Mouse (Mus musculus) spleen, adult 2 months (tissue): ENCODE data around the gene Fignl2. TPM values are rescaled to one million over a fixed set of nuclear protein-coding genes. Genes with fewer than 3 reads are reported as not detected.

Experiments
- DNase-seq, 2 experiments: peaks; one replicate each; pipeline versions ENCODE4 v3.0.0 to v3.0.0-alpha.2; 2012 to 2021; ENCODE audit warnings: low spot score in 2 of 2, low read depth in 1 of 2
- H3K27ac ChIP-seq: fragments of 200-500 bp; 2 replicates; pipeline ENCODE4 v1.5.1; 2012; ENCODE audit warnings: low read length, inconsistent platforms; ENCODE audit not compliant: insufficient read depth
- H3K27me3 ChIP-seq: fragments of 200-500 bp; 2 replicates; pipeline ENCODE4 v1.6.1; 2012; ENCODE audit warnings: mild to moderate bottlenecking, moderate library complexity, low read length, inconsistent platforms; ENCODE audit not compliant: control insufficient read depth, insufficient read depth
- H3K36me3 ChIP-seq: fragments of 200-500 bp; 2 replicates; pipeline ENCODE4 v1.6.1; 2012; ENCODE audit warnings: mild to moderate bottlenecking, low read length, inconsistent platforms; ENCODE audit not compliant: control insufficient read depth, insufficient read depth
- H3K4me1 ChIP-seq: fragments of 200-500 bp; 2 replicates; pipeline ENCODE4 v1.6.1; 2011; ENCODE audit warnings: inconsistent platforms; ENCODE audit not compliant: control insufficient read depth, insufficient read depth, insufficient read length
- H3K4me3 ChIP-seq: fragments of 200-500 bp; 2 replicates; pipeline ENCODE4 v1.5.1; 2011; ENCODE audit warnings: mild to moderate bottlenecking, inconsistent platforms; ENCODE audit not compliant: insufficient read depth, insufficient read length; ENCODE audit errors: extremely low read depth
- CTCF ChIP-seq: fragments of 200-500 bp; IDR thresholded peaks from 2 replicates; pipeline ENCODE4 v1.5.1; 2011; ENCODE audit warnings: mild to moderate bottlenecking, inconsistent platforms; ENCODE audit not compliant: insufficient read depth, insufficient read length, insufficient replicate concordance; ENCODE audit errors: extremely low read depth
- POLR2A ChIP-seq: fragments of 200-500 bp; IDR thresholded peaks from 2 replicates; pipeline ENCODE4 v1.6.1; 2011; ENCODE audit warnings: low read depth, low read length, inconsistent platforms
- WGBS: fragments of 180-500 bp; shearing (Covaris S2); methylation state at CpG from one replicate; pipeline ENCODE4 v1.1.7; 2018; 5-methylcytosine and 5-hydroxymethylcytosine counted together
- polyA plus RNA-seq: library from polyadenylated mRNA; depleted of rRNA; stranded (reverse); fragments of >200 nt; gene quantifications from 2 replicates; pipeline ENCODE4 v1.2.3, GENCODE M21; 2012

The Fignl2 gene
- polyA plus RNA-seq, 1 experiment = 2.2 TPM

GRCm38 (mm10) chr15:101056225-101056624 is 22.1 kb downstream of the Fignl2 start:
- DNase-seq = peak in 1 of 2 experiments; percentile 15
- no peak overlapping the region for H3K4me3 ChIP-seq
- peaks cover 16% of the 10 kb centered on the region for H3K27me3 ChIP-seq
- peaks cover 3% of the 10 kb centered on the region; the same call in 1 of the 2 replicates for H3K4me1 ChIP-seq
- TF ChIP-seq POLR2A (no peak), CTCF (peak; percentile 5; the same call in 1 of the 2 replicates)
- 36% methylated on average over 10 of the region's 10 CpGs for WGBS
- no peak overlapping the region for H3K27ac ChIP-seq
- no peaks in the 10 kb centered on the region for H3K36me3 ChIP-seq

GRCm38 (mm10) chr15:101054541-101054940 is 23.8 kb downstream of the Fignl2 start:
- no peaks in the 10 kb centered on the region for H3K36me3 ChIP-seq
- no peak overlapping the region for H3K4me3 ChIP-seq
- no peak for DNase-seq
- H3K27me3 ChIP-seq = peaks cover 16% of the 10 kb centered on the region
- WGBS = 82% methylated on average over 10 of the region's 10 CpGs
- TF ChIP-seq CTCF = no peak
- TF ChIP-seq POLR2A = no peak
- no peak overlapping the region for H3K27ac ChIP-seq
- peaks cover 3% of the 10 kb centered on the region; the same call in 1 of the 2 replicates for H3K4me1 ChIP-seq

GRCm38 (mm10) chr15:101053832-101054459 is 24.4 kb downstream of the Fignl2 start:
- Histone ChIP-seq H3K36me3 (no peaks in the 10 kb centered on the region), H3K27me3 (peaks cover 16% of the 10 kb centered on the region), H3K4me3 (no peak overlapping the region), H3K4me1 (peaks cover 3% of the 10 kb centered on the region; the same call in 1 of the 2 replicates), H3K27ac (no peak overlapping the region)
- TF ChIP-seq CTCF (no peak), POLR2A (no peak)
- WGBS = 33% methylated on average over 64 of the region's 65 CpGs
- no peak for DNase-seq

- WGBS = 46% methylated on average over 118 of the region's 120 CpGs
- no peak for TF ChIP-seq CTCF
- TF ChIP-seq POLR2A = no peak
- Histone ChIP-seq H3K4me3 (no peak overlapping the region), H3K36me3 (no peaks in the 10 kb centered on the region), H3K4me1 (peaks cover 3% of the 10 kb centered on the region; the same call in 1 of the 2 replicates), H3K27ac (no peak overlapping the region), H3K27me3 (peaks cover 16% of the 10 kb centered on the region)
- DNase-seq = no peak
These were observed 25.5 kb downstream of the Fignl2 start for GRCm38 (mm10) chr15:101052560-101053501.

GRCm38 (mm10) chr15:101051869-101052268 is 26.5 kb downstream of the Fignl2 start:
- DNase-seq = no peak
- Histone ChIP-seq H3K4me1 (peaks cover 5% of the 10 kb centered on the region; the same call in 1 of the 2 replicates), H3K36me3 (no peaks in the 10 kb centered on the region), H3K27ac (no peak overlapping the region), H3K4me3 (no peak overlapping the region), H3K27me3 (peaks cover 22% of the 10 kb centered on the region)
- 71% methylated on average over 10 of the region's 10 CpGs for WGBS
- TF ChIP-seq CTCF (no peak), POLR2A (no peak)

DNA sequence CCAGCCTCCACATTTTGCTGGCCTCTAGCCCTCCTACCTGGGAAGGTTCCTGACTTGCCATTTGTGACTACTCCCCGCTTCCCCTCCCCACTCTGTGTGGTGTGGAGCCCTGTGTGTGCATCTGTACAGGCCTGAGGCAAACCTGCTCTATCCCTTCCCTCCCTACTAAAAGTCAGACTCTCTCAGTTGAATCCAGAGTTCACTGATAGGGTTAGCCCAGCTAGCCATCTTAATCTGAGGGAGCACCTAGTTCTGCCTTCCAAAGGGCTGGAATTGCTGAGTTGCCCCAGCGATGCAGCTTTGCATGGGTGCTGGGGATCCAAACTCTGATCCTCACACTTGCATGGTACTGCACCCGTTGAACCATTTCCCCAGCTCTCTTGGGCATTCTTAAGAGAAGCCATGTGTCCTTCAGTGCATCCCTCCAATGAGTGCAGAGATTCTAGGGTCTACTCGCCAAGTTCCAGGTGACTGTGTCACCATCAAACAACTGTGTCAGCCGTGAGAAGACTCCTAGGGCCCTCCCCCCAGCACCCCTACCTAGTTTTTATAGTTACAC is 29.9 kb downstream of the Fignl2 start:
- TF ChIP-seq CTCF (no peak), POLR2A (no peak)
- Histone ChIP-seq H3K27ac (no peak overlapping the region), H3K27me3 (peaks cover 27% of the 10 kb centered on the region), H3K4me1 (peaks cover 7% of the 10 kb centered on the region; the same call in 1 of the 2 replicates), H3K4me3 (no peak overlapping the region), H3K36me3 (no peaks in the 10 kb centered on the region)
- 61% methylated on average over 5 of the region's 5 CpGs for WGBS
- DNase-seq = no peak
